Mouse (Mus musculus): ENCODE measurements around the gene Mecom.

Gene Mecom

DNA sequence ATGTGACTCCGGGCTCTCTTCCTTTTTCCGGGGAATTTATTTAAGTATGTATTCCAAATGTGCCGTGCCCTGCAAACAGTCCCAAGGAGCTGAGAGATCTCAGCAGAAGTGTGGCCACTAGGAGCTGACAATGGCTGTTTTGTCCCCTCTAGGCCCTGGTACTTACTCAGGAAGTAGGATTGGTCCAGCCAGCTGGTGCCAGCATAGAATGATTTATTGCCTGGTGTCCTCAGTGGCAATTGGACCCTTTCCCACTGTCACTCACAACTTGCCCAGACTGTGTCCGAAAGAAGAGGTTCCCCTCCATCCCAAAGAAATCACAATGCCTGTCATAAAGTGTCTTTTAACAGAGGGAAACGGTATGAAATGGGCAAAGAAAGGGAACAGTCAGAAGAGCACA is 340.4 kb downstream of the Mecom start:
- DNase-seq (ENCODE audit: low read depth, low spot score), result no peak

DNA sequence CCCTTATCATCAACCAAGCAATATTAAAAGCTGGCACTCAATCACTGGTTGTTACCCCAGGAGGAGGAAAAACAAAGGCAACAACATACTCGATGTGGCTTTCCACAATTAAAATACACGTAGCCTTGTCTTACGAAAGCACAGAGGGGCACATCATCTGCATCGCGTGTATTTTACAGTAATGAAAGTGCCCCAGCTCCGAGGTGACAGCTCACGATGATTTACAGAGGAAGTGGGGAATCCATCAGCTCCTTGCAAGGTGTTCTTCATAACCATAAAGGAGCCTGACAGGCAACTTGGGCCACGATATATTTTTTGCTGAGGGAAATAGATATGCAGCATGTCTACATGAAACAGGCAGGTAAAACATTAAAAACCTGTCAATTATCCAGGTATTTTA is 341.7 kb downstream of the Mecom start:
- DNase-seq (ENCODE audit: low read depth, low spot score), result no peak

DNA sequence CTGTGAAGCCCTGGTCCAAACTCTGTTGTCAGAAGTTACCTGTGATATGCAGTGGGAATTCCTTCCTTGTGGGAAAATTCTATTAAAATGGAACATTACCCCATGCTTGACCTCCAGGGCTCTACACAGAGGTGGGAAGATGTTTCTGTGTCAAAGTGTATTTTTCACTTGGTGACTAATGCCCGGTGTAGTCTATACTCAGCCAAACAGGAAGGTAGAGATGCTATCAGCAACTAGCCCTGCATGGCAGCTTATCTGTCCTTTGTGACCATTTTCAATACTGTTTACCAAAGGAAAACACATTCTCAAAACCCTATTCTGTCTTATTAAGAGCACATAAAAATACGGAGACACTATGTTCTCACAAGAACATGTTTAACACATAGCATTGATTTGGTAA is 344.0 kb downstream of the Mecom start:
- no peak for DNase-seq (ENCODE audit: low read depth, low spot score)

DNA sequence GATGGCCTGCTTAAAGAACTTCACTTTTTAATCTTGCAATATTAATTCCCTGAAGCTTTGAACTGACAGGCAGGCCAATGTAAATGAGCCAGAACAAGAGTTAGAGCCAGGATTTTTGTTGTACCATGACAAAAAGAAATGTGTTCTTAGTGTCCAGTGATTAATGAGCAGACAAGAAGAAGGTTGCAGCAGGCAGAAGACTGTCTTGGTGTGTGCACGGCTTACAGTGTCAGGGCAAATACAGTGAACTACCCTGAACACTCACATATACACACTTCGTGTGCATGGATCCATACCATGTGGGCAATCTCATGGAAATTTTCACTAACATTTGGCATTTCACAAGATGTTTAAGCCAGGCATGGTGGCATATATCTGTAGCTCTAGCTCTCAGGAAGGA is 349.0 kb downstream of the Mecom start:
- DNase-seq (ENCODE audit: low read depth, low spot score), result no peak

DNA sequence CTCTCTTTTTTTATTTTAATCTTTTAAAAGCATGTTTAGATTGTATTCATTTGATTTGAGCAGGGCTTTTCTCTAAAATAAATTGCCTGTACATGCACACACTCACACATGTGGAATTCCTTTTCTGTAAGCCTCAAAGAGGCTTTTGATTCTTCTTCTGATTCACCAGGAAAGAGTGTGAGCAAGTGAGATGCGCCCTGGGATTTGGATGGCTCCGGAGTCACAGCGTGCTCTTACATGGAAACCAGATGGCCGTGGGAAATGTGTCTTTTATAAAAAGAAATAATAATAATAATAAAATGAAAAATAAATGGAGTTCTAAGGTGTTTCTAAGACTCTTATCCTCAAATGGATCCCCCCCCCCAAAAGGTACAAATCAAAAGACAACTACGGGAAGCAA is 349.6 kb downstream of the Mecom start:
- no peak for DNase-seq (ENCODE audit: low read depth, low spot score)

DNA sequence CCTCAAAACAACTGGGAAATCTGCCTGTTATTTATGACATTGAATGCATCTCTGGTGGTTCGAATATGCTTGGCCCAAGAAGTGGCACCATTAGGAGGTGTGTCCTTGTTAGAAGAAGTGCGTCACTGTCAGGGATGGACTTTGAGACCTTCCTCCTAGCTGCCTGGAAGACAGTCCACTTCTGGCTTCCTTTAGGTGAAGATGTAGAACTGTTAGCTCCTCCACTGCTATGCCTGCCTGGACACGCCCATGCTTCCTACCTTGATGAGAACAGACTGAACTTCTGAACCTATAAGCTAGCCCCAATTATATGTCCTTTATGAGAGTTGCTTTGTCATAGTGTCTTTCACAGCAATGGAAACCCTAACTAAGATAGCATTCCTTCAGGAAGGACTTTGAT is 352.6 kb downstream of the Mecom start:
- no peak for DNase-seq (ENCODE audit: low read depth, low spot score)

DNA sequence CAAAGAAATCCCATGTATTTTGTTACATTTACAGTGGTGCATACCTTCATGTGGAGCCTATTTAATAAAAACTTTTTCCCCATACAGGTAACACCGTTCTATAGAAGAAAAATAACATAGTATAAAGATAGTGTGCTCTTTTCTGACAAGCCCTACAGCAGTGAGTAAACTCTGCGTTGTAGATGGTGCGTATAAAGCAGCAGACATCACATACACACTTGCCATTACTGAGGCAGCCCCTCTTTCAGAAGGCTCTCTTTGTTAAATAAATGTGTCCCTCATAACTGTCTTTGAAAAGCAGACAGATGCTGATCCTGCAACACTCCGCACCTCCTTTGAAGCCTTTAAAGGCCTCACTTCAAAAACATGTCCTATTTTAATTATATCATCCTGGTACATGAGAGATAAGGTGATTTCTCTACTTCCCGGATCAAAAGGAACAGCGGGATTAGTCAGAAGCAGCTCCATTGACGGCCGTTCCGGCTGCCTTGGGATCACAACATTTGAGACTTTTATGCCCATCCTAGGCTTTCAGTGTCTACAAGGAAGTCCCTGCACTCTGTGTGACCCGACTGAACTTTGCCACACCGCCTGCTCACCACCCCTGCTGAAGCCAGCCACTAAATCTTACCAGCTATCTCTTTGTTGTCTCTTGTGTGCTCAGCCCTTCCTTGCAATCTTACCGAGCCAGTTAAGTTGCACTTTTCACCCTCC is 355.4 kb downstream of the Mecom start:
- no peak for DNase-seq (ENCODE audit: low read depth, low spot score)

DNA sequence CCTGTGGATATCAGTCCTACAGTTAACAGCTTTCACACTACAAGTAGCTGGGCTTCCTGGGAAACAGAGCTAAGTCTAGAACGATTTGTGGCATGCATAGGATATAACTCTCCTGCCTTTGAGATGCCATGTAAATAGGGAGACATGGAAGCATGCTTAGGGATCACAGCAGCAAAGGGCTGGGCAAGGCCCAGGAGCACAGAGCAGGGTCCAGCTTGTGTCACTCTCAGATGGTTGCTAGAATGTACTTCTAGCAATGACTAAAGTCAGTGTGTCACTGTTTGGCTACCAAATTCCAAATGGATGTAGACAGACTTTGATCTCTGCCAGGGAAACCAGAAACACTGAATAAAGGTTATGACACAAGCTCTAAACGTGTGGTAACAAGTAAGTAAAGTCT is 358.5 kb downstream of the Mecom start:
- no peak for DNase-seq (ENCODE audit: low read depth, low spot score)

DNA sequence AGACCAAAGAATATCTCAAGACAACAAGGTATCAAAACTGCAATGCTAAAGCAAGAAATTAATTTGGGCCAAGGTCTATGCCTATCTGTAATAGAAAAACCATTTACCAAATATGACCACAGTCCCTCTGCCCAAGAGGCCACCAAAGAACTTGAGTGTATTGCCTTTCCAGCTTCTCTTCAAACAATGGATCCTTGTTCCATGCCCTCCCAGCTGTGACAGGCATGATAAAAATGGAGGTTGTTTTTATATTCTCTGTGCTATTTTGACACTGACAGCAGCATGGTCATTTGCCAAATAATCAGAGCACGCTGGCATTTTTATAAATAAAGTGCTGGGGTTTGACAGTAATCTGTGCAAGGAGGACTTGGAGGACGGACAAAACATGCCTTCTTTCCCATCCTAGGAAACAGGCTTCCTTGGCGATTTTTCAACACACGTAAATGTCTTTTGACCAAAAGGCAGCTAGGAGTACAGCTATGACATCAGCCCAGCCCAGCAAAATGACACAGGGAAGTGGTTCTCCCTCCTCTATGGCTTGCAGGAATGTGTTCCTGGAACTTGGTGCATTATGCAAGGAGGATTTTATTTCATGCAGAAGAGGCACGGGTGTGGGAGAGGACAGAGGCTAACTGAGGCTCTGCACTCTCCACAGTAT is 359.9 kb downstream of the Mecom start:
- DNase-seq (ENCODE audit: low read depth, low spot score), result no peak

DNA sequence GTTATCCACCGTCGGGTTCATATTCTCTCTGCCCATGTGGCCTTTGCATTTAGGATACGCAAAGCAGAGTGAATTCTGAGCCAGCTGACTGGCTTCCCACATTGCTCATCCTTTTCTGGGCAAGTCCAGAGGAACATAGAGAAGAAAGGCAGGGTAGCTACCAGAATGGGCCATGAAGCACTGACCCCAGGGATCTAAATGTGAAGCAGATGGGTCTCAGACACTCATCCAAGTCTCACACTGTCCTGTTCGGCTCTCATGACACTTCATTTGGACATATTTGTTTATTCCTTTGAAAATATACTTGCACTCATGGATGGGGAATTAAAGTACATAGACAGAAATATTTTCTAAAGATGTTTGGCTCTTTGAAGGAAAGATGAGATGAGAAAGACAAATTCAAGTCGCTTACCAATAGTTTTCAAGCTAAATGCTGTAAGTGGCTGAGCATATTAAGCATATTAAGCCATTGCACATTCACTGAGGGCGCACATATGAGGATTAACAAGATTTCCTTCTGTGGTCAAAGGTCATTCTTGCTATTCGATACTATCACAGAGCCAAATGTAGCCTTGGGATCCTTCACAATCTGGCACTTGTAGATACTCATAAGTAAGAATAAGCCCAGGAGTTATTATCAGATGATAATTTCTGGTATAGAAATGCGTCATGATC is 365.9 kb downstream of the Mecom start:
- no peak for DNase-seq (ENCODE audit: low read depth, low spot score)

DNA sequence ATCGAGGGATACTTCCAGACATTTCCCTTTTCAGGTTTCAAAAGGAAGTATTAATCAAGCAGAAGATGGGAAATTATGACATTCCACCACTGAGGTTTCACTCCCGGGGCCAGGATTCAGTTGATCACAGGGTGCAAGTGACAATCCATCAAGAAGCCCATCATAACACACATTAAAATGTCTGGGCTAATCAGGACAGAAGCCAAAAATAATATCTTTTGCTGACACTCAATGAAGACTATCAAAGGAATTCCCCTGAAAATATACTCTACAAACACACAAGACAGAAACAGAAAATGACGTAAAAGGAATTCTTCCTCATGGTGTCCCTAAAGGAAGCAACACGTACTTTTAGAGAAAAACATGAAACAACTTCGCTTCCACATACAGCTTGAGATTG is 371.2 kb downstream of the Mecom start:
- DNase-seq (ENCODE audit: low read depth, low spot score), result no peak

DNA sequence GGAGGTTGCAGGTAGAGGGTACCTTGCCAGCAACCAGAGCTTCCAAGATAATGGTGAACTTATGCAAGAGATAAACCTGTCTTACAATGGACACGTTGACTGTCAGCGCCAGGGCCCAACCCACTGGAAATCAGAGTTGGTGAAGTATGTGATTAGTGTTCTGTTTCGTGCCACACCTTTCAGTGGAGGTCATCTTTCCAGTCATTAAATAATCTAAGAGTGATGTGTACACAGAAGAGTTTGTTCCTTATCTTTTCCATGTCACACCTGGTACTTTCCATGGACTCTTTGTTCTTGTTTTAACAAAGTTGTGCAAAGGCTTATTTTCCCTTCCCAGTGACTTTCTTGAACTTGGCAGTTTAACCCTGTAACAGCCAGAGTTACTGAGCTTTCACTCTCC is 374.0 kb downstream of the Mecom start:
- DNase-seq (ENCODE audit: low read depth, low spot score), result no peak

DNA sequence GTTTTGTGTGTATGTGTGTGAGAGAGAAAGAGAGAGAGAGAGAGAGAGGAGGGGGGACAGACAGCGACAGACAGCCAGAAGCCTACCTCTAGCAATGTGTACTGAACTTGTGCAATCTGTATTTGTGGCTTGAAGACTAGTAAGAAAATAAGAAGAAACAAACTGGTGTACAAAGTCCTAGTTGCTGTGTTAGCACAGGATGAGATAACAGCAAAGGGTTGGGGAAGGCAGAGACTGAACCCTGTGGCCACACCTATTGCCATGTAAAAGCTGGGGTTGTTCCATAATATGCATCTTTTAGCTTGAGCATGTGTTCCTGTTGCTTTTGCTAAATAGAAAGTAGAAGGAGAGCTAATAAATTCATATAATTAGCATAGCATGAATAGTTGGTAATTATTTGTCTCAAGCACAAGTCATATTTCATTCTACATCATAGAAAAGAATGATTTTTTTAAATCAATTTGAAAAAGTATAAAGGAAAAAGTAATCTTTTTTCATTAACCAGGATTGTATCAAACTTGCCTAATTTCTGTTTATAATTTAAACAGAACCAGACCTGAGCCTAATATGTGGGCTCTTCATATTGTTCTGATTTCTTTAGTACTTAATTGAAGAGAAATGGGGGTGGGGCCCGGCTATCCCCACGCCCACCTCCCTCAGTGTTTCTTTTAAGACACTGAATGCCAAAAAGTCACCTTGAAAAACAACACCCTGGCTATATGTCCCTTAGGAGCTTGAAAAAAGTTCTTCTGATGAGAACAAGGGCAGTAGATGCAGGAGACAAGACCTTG is 379.2 kb downstream of the Mecom start:
- DNase-seq (ENCODE audit: low read depth, low spot score), result no peak

DNA sequence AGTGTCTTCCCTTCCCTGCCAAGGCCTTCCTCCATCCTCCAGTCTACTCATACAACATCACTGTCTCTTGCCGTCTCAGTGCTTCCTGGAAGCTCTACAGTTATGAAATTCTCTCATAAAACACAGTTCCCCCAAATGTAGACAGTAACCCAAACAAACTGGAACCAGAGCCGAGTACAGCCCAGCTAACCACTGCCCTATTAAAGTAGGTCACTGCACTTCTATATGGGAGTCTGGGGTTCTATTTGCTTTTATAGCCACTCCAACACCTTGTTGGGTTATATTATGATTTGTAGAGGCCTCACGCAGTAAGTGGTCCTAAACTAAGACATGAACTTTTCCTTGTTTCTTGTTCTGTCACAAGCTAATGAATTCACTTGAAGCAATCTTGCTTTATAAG is 380.8 kb downstream of the Mecom start:
- no peak for DNase-seq (ENCODE audit: low read depth, low spot score)

DNA sequence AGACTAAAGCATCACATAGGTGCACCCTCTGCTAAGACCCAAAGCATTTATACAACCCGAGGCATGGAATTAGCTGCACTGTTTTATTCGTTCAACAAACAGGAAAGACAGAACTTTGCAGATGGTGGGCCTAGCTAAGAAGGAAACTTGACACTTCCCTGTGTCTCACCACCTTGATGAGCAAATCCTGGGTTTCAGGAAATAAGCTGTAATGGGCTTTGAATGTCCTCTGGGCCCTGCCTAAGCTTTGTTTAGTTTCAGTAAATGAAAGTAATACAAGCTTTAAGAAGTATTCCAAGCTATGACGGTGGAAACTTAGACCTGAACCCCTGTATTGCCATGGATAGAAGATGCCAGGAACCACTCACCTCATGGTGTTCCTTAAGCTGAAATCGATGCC is 383.0 kb downstream of the Mecom start:
- DNase-seq (ENCODE audit: low read depth, low spot score), result no peak

DNA sequence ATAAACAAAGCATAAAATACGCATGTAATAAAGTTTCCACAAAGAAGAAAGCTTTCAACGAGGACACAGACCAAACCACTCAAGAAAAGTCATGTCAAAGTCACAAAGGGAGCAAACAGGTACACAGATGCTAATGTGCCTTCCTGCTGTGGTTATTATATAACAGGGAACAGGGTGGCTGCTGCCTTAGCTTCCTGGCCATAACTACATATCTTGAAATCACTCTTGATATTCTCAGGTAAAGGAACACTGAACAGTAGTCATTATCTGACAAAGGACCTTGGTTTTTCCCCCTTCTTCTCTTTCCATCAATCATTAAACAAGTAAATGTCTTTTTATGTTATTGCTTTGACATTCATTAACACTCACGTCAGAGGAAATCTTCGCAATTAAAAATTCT is 384.4 kb downstream of the Mecom start:
- DNase-seq (ENCODE audit: low read depth, low spot score), result no peak

DNA sequence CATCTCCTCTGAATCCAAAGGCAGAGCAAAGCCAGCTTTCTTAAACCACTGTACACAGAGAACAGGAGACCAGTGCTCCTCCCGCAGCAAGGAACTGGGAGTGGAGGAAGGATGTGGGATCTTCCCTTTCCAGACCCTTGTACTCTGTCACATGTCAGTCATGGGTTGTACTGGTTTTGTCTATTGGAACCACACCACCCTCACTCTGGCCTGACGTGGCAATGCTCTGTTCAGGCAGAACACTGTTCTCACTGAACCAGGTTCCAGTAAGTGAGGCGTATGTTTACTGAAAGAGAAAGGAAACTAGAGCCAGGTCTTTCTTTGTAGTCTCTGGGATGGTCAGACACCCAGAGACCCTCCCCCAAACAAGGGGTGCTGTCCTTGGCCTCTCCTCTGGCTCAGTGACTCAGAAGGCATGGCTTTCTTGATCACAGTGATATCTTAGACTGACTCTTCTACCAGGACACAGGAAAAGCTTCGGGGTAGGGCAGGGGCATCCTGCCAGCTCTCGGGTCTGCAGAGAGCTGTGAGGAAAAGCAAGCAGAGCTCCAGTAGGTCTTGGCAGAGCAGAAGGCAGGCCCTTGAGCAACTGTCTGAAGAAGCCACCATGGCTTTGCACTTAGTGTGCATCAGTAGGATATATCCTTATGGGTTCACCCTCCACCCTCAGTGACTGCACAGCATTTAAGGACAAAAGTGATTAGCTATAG is 386.7 kb downstream of the Mecom start:
- no peak for DNase-seq (ENCODE audit: low read depth, low spot score)

DNA sequence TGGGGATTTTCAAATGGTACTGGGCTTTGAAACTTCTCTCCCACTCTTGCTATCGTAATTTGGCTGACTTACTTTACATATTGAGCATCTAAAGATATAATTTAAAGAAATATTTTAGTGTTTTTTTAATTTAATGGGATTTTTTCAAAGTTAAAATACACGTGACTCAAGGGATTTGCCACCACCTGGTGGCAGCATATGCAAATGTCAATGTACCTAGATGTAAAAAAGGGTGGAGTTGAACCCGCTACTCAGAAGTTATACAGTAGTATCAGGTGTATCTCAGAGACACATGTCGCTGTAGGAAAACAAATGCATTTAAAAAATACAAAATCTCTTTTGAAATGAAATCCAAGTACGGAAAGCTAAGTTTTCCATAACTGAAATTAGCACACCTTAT is 387.5 kb downstream of the Mecom start:
- DNase-seq (ENCODE audit: low read depth, low spot score), result no peak

DNA sequence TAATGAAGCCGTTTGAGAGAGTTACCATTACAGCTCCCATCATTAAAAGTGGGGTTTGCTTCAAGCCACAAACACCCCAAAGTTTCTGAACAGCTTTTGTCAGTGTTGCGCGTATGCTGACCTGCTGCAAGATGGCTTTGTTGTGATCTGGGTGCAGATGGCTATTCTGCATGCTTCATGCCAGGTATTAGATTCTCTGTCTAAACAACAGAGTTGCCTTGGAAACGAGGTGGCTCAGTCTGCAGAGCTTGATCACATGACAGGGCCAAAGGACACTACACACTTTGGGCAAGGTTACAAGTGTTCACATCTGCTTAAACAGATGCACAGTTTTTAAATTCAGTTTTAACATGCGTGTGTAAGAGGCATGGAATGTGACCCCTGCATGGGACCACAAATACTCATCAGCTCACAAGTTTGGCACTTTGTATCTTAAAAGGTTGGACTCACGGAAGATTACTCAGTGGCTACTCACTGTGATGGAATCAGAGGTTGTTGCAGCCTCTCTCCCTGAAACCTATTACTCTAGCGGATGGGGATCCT is 390.6 kb downstream of the Mecom start:
- no peak for DNase-seq (ENCODE audit: low read depth, low spot score)

DNA sequence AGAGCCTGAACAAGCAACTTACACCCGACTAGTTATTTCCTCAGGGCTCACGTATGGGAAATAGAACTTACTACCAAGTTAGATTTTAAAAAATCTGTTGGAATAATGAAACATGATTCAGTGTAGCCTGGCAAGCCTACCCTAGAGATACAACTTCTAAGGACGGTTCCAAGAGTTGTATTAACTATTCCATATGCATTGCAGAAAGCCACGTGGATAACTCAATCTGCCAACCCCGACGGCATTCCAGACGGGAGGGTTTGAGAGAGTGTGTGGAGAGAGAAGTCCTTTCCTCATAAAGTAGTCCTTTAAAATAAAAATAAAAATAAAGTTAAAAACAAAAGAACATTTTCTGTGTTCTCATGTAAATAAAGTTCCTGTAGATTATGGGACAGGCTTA is 393.4 kb downstream of the Mecom start:
- no peak for DNase-seq (ENCODE audit: low read depth, low spot score)

DNA sequence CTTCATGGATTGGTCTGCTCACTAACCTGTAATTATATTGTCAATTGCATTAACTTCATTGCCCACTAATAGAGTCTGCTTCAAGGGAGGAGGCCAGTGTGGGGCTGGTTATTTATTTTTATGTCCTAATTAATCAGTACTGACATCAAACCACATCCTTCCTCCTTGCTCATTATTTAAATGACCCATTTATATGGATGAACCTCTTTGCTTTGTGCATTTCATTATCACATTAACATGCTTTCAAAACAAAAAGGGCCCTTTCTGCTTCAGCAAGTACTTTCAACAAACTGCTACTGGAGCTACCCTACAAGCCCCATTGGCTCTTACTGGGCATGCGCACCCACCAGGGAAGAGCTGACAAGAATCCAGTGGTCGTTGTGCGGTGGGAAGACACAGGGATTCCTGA is 393.9 kb downstream of the Mecom start:
- DNase-seq (ENCODE audit: low read depth, low spot score), result no peak

Data from retina, adult 2 months (tissue).